Mouse (Mus musculus) cerebellum, adult 9-10 months (tissue): ENCODE data around the gene Otop2.

Source experiments
- DNase-seq: peaks from one replicate; pipeline ENCODE4 v3.0.0; 2022

The Otop2 gene

DNA sequence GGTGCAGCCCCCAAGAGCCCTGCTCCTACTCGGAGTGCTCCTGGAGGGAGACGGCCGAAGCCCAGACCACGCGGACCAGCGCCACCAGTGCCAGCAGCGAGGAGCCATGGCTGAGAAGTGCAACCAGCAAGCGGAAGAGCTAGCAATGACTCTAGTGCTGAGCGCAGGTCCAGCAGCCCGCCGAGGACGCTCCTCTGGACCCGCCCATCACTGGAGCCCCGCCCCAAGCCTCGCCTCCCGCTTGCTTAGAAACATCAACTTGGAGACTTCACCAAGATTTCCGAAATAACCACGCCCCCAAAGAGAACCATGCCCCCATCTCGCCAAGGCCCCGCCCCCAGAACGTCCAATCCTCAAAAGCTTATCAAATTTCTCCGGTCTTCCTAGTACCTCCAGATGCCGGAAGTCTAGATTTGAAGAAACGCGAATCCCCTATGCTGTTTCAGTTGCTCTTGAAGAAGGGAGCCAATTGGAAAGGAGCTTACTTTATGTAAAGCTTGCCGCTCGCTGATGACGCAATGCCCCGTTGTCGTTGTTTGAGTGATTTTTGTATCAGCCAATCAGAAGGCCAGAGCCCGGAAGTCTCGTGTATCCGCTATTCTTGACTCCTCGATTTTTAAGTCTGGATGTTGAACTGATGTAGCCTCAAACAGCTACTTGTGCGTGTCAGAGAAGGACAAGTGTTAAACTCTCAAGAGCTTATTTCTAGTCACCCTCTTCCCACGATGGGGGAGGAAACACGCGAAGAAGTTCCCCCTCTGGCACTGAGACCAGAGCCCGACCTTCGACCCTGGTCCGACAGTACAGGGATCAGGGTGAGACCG lies 30.0 kb upstream of the Otop2 start, which contains the start of gene Fdxr:
Gene Fdxr (minus strand): TSS at position 271 of the 824 bp plus-strand sequence.
- peak; percentile 100 for DNase-seq

DNA sequence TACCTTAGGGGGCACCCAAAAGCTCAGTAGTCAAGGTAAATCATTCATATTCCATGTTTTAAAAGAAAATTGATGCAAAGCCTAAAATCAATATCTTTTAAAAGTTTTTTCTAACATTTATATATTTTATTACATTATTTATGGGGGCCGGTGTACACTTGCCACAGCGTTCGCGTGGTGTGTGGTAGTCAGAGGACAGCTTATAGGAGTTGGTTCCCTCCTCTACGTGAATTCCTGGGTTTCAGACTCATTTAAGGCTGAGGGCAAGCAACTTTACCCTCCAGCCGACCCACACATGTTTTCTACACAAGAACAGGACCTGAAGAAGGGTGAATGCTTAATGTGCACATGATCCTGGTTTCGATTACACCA lies 29.4 kb upstream of the Otop2 start:
- DNase-seq = no peak

DNA sequence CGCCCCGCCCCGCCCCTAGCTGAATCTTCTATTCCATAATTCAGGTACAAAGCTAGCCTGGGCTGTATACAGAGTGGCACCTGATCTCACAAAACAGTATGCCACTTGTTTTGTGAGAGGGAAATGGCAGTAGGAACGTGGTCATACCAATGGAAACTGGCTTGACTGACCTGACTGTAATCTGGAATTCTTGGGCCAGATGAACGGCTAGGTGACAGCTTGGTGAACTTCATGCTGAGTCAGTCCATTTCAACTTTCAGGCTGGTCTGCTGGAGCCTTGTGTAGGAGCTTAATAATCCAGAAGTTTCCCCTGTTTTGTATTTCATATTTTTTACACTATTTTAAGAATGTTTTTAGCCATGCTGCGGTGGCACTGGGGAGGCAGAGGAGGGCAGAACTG lies 28.8 kb upstream of the Otop2 start:
- DNase-seq = no peak

DNA sequence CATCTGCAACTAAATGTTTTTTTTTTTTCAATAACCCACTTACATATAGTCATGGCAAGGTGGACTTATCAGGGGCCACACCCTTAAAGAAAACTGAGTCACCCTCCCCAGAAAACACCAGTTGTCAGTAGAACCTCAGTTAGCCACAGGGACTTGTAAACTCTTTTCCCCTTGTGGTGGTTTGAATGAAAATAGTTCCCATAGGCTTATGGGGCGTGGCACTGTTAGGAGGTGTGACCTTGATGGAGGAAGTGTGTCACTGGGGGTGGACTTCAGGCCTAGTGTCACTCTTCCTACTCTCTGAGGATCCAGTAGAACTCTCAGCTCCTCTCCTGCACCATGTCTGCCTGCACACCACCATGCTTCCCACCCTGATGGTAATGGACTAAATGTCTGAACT lies 27.2 kb upstream of the Otop2 start:
- DNase-seq = no peak

DNA sequence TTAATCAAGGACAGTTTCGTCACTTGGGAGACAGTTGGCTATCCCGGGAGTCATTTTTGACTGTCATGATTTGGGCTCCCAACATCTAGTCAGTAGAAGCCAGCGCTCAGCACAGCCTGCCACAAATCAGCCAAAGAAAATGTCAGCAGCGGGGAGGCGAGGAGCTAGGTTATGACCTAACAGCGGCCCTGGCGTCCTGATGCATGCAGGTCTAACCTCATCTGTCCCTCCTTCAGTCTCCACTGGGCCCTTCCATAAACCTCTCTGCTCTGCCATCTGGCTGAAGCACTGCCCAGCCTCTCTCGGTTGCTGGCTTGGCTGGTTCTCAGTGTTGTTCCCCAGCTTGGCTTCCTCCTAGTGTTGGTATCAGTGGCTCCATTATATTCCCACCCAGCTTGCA lies 24.7 kb upstream of the Otop2 start:
- DNase-seq = no peak

DNA sequence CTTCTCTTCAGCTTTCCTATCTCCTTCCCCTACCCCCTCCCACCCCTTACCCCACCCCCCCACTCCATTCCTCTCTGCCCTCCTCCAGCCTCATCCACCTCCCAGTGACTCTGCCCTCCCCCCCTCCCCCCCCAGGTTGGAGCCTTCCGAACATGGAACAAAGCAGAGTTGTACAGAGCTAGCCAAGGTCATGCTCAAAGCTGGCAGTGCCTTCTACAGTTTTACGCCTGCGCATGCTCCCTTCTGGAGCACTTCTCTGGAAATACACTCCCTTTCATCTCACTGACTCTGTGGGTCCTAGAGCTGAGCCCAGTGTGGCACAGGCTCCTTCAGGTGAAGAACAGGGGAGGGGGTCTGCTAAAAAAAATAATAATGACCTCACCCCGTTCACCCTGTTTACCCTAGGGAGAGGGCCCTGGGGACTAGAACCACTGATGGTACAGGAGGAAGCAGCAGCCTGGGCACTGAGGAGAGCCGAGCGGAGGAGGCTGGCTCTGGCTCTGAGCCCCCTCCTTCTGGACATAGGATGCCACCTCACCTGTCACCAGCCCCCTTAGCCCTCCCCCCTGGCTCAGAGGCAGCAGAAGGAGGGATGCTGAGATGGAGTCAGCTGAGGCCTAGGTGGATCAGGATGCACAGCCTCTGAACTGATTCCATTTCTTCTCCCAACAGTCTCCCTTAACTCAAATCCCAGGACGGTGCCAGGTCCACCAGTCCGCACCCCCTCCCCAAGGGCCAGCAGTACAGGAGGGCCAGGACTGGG lies 24.1 kb upstream of the Otop2 start:
- DNase-seq = no peak

DNA sequence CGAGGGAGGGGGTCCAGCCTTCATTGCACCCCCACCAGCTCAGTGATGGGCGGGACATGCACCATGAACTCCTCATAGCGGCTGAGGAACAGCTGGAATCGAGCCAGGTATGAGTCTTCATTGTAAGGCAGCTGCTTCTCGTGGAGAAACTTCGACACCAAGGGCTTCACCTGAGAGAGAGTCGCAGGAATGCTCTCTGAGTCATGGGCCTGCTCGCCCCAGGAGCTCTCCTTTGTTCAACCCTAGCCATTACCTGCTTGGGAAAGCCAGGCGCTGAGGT lies 23.5 kb upstream of the Otop2 start:
- DNase-seq = no peak

DNA sequence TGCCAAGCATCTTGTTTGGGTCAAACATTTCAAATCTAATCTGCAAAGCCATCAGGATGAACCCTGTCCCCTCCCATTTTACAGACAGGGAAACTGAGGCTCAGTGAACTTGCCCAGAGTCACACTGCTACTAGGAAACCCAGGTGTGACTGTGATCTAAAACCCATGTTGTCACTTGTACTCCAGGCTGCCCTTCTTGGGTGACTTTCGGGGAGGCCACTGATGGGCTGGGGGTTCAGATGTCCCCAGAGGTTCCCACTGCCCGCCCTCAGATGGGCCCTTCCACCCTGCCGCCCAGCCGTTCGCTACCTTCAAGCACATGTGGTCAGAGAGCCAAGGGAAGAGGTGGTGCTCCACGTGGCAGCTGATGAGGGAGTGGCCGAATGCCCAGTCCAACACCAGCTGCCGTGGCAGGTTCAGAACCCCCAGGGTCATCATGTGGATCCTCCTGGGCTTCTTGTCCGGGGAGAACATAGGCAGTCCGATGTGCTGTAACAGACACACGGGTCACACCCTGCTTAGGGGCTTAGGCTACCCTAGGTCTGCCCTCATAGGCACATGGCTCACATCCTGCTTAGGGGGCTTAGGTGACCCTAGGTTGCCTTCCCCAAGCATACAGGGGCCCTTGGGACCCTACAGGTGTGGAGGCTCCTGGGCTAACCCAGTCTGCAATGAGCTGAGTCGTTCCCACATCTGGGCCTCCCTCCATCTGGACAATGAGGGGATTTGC lies 22.9 kb upstream of the Otop2 start:
- no peak for DNase-seq

DNA sequence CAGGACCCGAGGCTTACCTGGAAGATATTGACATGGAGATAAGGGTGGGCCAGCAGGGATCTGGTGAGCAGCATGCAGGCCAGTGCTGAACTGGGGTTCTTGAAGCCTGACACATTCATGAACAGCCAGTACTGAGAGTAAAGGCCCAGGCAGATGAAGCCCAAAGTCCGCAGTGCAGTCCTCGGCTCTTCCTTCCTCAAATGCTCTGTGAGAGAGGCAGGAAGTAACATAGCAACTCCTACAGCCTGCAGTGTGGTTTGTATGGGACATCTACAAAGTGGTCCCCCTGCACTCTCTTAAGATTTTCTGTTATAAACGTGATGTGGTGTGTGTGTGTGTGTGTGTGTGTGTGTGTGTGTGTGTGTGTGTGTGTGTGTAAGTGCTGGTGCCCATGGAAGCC lies 21.7 kb upstream of the Otop2 start:
- DNase-seq = no peak

DNA sequence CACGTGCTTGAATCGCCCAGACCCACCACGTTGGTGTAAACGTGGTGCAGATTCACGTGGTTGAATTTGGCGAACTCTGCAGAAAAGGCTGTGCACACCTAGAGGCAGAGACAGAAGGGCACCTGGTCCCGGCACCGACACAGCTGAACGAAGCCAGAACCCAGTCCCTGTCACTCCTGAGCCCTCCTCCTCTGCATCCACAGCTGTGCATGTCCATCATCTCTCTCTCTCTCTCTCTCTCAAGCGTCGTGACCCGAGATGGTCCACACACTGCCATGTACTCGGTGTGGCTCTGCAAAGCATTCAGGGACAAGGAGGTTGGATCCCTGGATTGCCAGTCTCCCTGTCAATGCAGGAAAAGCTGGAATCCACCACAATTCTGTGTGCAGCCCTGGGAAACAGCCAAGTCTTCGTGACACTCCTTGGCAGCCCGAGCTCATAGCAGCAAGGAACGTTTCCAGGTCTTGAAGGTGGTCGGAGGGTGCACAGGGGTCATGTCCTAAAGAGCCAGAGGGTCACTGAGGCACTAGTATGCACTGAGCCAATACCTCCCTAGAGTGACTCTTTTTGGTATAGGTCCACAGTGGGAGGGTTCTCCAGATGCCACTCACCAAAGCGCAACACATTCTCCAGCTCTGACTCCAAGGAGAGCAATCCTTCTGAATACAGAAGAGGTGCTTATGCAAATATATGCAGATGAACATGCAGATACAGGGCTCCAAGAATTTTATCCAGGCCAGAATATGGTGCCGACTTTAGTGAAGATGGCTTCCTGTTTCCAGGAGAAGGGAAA lies 20.6 kb upstream of the Otop2 start:
- no peak for DNase-seq

DNA sequence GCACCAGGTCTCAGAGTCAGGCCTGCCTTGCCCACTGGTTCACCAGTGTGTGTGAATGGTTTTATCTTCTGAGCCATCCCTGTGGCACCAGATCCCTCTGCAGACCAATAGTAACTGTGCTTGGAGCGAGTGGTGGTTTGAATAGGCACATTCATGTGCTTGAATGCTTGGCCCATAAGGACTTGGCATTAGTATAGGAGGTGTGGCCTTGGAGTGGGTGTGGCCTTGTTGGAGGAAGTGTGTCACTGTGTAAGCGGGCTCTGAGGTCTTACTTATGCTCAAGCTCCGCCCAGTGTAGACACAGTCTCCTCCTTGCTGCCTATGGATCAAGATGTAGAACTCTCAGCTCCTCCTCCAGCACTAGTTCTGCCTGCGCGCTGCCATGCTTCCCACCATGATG lies 19.6 kb upstream of the Otop2 start:
- DNase-seq = no peak

DNA sequence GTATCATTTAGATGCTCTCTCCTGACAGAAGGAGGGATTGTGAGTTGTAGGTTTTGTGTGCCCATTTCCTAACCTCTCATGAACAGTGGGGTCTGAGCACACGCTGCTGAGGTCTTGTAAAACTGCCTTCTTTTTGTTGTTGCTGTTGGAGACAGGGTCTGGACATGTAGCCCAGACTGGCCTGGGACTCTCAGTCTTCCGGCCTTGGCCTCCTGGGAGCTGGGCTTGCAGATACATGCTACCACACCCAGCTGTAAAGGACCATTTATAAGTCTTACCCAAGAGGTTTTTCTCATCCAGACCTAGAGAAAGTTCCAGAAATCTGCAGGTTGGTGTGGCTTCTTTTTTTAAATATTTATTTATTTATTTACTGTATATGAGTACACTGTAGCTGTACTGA lies 18.7 kb upstream of the Otop2 start:
- DNase-seq = no peak

DNA sequence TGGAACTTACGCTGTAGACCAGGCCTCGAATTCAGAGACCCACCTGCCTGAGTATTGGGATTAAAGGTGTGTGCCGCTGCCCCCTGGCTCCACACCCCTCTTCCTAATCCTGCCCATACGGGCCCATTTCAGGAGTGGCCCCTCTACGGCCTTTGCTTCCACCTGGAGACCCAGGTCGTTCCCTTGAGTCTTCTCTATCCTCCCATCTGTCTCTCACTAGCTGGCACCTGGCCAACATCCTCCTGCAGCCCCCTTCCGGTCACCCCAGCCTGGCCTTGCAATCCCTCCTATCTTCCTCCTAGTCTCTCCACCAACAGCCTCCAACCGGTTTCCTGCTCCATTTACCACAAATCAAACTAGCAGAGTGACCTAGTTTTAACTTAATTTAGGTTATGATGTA lies 17.1 kb upstream of the Otop2 start:
- no peak for DNase-seq

DNA sequence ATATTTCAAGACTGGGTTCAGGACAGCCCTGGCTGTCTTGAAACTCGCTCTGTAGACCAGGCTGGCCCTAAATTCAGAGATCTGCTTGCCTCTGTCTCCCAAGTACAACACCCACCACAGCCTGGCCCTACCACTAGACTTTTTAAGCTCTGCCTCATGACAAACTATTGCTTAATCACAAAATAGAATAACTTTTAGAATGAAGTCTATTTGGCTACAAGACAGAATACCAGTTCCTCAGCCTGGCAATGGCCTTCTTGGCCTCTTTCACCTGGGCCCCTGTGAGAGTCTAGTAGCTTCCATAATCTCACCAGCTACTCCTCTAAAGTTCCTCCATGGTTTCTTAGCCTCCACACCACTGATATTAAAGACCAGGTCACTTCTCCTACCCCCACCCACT lies 16.6 kb upstream of the Otop2 start:
- no peak for DNase-seq

DNA sequence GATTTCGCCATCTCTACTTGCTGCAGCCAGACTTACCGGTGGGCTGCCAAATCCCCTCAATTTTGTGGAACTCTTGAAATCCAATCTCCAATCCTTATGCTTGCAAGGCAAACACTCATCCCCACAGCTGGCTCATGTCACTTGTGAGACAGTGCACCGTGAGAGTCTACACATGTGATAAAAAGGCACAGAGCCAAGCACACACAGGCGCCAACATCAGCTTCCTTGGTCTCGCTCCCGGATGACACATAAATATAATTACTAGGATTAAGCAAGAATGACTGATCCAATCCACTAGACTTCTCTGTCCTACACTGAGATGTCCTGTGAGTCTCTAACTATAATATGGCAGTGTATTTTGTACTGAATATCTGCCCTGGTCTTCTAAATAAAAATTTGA lies 16.0 kb upstream of the Otop2 start:
- no peak for DNase-seq

DNA sequence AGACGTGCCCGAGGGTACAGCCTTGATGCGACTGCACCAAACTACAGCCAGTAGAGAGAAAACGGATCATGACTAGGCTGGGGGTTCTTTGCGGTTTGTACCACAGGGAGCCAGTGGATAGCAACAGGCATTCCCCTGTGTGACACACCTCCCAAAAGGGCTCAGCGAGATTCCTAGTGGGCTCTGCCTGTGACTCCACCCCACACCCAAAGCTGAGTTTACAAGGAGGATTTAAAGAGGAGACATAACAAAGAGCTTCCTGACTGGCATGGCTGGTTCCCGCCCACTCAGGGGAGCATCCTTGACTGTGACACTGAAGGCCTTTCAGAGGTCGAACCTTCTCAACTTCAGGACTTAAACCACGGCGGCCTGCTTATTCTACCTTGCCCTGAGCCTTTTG lies 15.5 kb upstream of the Otop2 start:
- DNase-seq = peak; percentile 23

DNA sequence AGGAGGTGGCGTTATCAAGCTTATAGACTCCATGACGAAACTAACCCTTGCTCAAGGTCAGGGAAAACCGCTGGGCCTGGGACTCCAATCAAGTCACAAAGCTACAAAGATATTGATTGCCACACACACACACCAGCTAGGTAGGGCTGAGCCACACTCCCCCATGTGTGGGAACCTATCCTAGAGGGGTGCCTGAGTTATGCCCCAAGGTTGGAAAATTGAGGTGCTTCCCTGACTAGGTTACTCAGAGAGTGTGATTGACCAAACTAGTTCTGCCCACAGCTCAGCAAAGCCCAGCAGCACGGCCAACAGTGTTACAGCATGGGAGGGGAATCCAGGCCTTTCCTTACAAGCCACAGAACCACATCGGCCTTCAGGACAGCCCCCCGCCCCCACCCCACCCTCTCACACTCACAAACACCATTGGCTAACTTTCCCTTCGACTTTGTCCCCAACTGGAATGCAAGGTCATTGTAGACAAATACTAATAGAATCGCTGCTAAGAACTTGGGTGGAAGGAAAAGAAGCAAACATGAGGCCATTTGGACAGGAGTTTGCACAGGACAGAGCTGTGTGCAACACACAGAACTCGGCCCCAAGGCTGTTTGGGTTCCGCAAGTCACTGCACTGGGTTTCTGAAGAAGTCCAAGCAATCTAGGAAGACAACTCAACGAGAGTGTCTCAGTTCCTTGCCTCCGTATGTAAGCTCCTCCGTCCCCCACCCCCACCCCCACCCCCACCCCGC lies 14.2 kb upstream of the Otop2 start:
- DNase-seq = no peak

DNA sequence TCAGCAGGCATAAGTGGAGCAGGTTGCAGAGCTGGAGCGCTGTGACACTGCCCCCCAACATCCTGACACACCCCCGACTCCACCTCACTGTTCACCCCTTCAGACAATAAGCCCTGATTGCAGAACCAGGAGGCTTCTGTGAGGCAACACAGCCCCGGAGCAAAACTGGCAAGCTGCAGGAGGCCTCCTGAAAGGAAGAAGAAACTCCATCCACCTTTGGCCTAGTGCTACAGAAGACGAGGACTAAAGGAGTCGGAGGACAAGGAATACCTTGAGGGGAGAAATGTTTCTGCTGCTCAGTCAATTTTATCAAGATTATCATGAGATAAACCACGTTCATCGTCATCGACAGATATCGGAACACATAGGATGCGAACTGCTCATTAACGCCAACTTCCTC lies 11.0 kb upstream of the Otop2 start:
- no peak for DNase-seq

DNA sequence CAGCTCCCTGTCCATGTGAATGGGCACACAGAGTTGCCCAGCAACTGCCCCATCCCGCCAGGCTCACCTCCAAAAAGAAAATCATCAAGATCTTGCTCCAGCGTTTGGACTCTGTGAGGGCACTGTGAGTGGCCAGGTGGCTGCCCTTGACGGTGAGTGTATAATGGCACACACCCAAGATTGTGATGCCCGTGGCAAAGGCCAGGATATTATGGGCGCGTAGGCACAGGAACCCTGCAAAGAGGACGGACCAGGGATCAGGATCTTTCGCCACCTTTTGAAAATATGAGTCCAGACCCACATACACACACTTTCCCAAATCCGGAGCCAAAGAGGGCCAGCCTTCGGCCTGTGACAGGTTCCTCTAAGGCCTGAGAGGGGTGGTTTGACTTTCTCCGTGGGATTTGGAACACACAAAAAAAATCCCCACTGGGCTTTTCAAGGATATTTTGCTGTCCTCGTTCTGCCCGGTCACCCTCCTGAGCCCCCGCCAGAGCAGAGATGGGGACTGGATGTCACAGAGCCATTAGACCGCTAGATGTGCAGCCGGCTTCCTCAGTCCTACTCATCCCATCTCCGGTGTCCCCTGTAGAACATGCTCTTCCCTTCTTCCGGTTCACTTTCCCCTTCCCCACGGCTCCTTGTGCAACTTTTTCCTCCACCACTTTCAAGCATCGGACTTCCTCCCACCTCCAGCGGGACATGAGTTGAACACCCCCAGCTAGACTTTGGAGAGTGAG lies 10.3 kb upstream of the Otop2 start:
- DNase-seq = peak; percentile 85

DNA sequence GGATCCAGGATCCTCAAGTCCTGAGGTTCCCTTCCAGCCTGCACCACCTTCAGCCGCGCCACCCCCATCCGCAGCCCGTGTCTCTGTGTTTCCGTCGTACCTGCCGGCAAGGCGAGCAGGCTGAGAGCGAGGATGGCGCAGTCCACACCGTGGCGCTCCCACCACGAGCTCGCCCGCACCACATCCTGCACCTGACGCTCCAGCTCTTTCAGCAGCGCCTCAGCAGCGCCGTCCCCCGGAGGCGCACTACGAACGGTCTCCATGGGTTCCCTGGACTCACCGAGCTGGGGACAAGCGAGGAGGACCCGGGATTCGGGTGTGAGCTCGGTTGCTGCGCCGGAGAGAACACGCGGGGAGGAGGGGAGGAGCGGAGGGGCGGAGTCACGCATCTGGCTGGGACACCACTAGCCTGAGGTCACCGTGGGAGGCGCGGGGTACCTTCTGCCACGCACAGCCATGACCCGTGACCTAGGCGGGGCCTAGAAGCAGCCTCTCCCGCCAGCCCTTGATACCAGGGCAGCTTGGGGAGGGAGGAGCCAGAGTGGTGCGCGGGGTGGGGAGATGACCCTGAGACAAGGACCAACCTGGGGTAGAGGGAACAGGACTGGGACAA lies 9.6 kb upstream of the Otop2 start, which contains the start of gene Fads6:
Gene Fads6 (minus strand): TSS at position 450 of the 613 bp plus-strand sequence.
- DNase-seq = peak; percentile 93

DNA sequence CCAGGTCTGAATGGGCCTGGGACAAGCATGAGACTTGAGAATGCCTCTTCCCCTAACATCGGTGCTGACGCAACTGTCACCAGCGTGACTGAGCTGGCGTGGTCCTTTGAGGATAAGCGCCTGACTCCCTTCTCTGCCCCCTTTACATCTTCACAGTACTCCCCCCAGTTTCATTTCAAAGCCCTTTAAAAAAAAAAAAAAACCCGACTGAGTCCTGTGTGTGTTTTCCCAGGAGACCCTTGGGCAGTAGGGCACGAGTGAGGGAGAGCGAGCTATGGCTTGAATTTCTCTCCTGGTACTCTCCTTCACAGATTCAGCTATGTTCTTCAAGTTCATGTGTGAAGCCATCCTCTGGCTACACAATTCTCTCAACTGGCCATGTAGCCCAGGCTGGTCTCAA lies 8.8 kb upstream of the Otop2 start:
- DNase-seq = no peak
